Mouse (Mus musculus) embryonic stem cell, embryonic (primary cell): ENCODE measurements around the gene Gm20388.

ENCODE experiments used
- CTCF ChIA-PET, 4 experiments: fragments of 300-600 bp in 2 of 4; fragments of 350-600 bp in 2 of 4; sonication (Branson Sonifier 250); formaldehyde crosslinking; loops; one replicate each; lab custom pipeline; 2022; ENCODE audit warnings: inconsistent platforms in 2 of 4; lab: Charles Lee
- POLR2A ChIA-PET, 4 experiments: fragments of 300-600 bp in 2 of 4; fragments of 350-600 bp in 2 of 4; sonication (Branson Sonifier 250); formaldehyde crosslinking; loops; one replicate each; lab custom pipeline; 2022; ENCODE audit warnings: antibody characterized with exemption in 4 of 4, inconsistent platforms in 1 of 4; lab: Charles Lee

Gm20388 gene

GRCm38 (mm10) chr8:122625811-122626210 lies 2715.2 kb downstream of the Gm20388 start:
- POLR2A ChIA-PET = interaction anchor here in 2 of 4 experiments (0.5 to 1.3 kb wide), 5 partner anchors 10 to 129 kb away, joined by 3 to 5 read pairs (median 3); no protein-coding TSS in a partner anchor
- CTCF ChIA-PET = interaction anchor here (0.6 to 1.9 kb wide), 8 partner anchors 8 to 874 kb away, joined by 3 to 6 read pairs (median 3); partner anchors contain the start of gene Galns (in 1 of the 4)

- CTCF ChIA-PET = interaction anchor here in 3 of 4 experiments (0.5 to 1.3 kb wide), 6 partner anchors 9 to 727 kb away, joined by 3 read pairs; no protein-coding TSS in a partner anchor
These were observed 2716.3 kb downstream of the Gm20388 start for GRCm38 (mm10) chr8:122626896-122627295.

GRCm38 (mm10) chr8:122629388-122629787 lies 2718.7 kb downstream of the Gm20388 start:
- CTCF ChIA-PET = interaction anchor here in 2 of 4 experiments (0.6 to 1.5 kb wide), 3 partner anchors 10 to 44 kb away, joined by 3 to 5 read pairs (median 3); no protein-coding TSS in a partner anchor
- POLR2A ChIA-PET = interaction anchor here in 1 of 4 experiments (0.9 kb wide), 1 partner anchor 11 kb away, joined by 5 read pairs; no protein-coding TSS in a partner anchor

More at GRCm38 (mm10) chr8:122626896-122627295, 2716.3 kb downstream of the Gm20388 start:
- POLR2A ChIA-PET = interaction anchor here in 2 of 4 experiments (0.6 to 1.3 kb wide), 4 partner anchors 15 to 211 kb away, joined by 3 to 4 read pairs (median 4); partner anchors contain the start of genes Galns (in 1 of the 2) and Trappc2l (in 1 of the 2)

GRCm38 (mm10) chr8:122630696-122631095 lies 2720.1 kb downstream of the Gm20388 start:
- CTCF ChIA-PET = interaction anchor here (0.6 to 1.5 kb wide), 4 partner anchors 12 to 402 kb away, joined by 3 to 9 read pairs (median 5); no protein-coding TSS in a partner anchor
- POLR2A ChIA-PET = interaction anchor here in 2 of 4 experiments (0.6 to 1.1 kb wide), 5 partner anchors 8 to 438 kb away, joined by 3 to 4 read pairs (median 3); partner anchors contain the start of gene Pabpn1l (in 1 of the 2)

- CTCF ChIA-PET = interaction anchor here in 2 of 4 experiments (0.7 to 1.6 kb wide), 2 partner anchors 28 to 263 kb away, joined by 3 to 4 read pairs; no protein-coding TSS in a partner anchor
- POLR2A ChIA-PET = interaction anchor here in 2 of 4 experiments (0.7 to 1.4 kb wide), 8 partner anchors 10 to 569 kb away, joined by 3 to 6 read pairs (median 4); partner anchors contain the start of gene Cdt1 (in 1 of the 2)
These were observed 2721.5 kb downstream of the Gm20388 start for GRCm38 (mm10) chr8:122632134-122632533.

GRCm38 (mm10) chr8:122633205-122633604 lies 2722.6 kb downstream of the Gm20388 start:
- CTCF ChIA-PET = interaction anchor here in 1 of 4 experiments (0.6 kb wide), 1 partner anchor 333 kb away, joined by 3 read pairs; no protein-coding TSS in a partner anchor
- POLR2A ChIA-PET = interaction anchor here in 2 of 4 experiments (0.6 to 1.3 kb wide), 4 partner anchors 9 to 1440 kb away, joined by 3 to 4 read pairs (median 3); partner anchors contain the start of gene Def8 (in 1 of the 2)

GRCm38 (mm10) chr8:122635878-122636802 lies 2725.5 kb downstream of the Gm20388 start:
- POLR2A ChIA-PET = interaction anchor here in 3 of 4 experiments (0.6 to 1.6 kb wide), 7 partner anchors 10 to 598 kb away, joined by 3 to 6 read pairs (median 3); partner anchors contain the start of genes Galns (in 1 of the 3) and Pabpn1l (in 1 of the 3)
- CTCF ChIA-PET = interaction anchor here (0.6 to 1.2 kb wide), 6 partner anchors 23 to 633 kb away, joined by 3 to 7 read pairs (median 4); partner anchors contain the start of gene Cdt1 (in 1 of the 4)

- POLR2A ChIA-PET = interaction anchor here in 1 of 4 experiments (0.6 to 1.6 kb wide), 4 partner anchors 14 to 353 kb away, joined by 3 to 6 read pairs (median 3); partner anchors contain the start of genes Galns and Pabpn1l
These were observed 2726.1 kb downstream of the Gm20388 start for GRCm38 (mm10) chr8:122636803-122637175.

GRCm38 (mm10) chr8:122637230-122637629 lies 2726.6 kb downstream of the Gm20388 start:
- ChIA-PET POLR2A (interaction anchor here in 1 of 4 experiments (0.9 to 1.1 kb wide), 2 partner anchors 40 to 62 kb away, joined by 3 read pairs; no protein-coding TSS in a partner anchor), CTCF (no interaction called here)

More at GRCm38 (mm10) chr8:122636803-122637175, 2726.1 kb downstream of the Gm20388 start:
- CTCF ChIA-PET = no interaction called here

GRCm38 (mm10) chr8:122638601-122639000 lies 2728.0 kb downstream of the Gm20388 start:
- POLR2A ChIA-PET = interaction anchor here in 2 of 4 experiments (0.6 to 0.8 kb wide), 2 partner anchors 64 to 486 kb away, joined by 3 to 4 read pairs; no protein-coding TSS in a partner anchor
- CTCF ChIA-PET = interaction anchor here (0.6 to 1.5 kb wide), 6 partner anchors 20 to 1429 kb away, joined by 3 to 5 read pairs (median 4); no protein-coding TSS in a partner anchor

GRCm38 (mm10) chr8:122639521-122640248 lies 2729.0 kb downstream of the Gm20388 start:
- CTCF ChIA-PET = interaction anchor here (0.7 to 1.2 kb wide), 5 partner anchors 11 to 212 kb away, joined by 3 to 5 read pairs (median 4); no protein-coding TSS in a partner anchor
- POLR2A ChIA-PET = interaction anchor here in 1 of 4 experiments (0.8 to 1.7 kb wide), 2 partner anchors 20 to 65 kb away, joined by 4 read pairs; no protein-coding TSS in a partner anchor

GRCm38 (mm10) chr8:122640825-122641224 lies 2730.2 kb downstream of the Gm20388 start:
- ChIA-PET CTCF (interaction anchor here in 2 of 4 experiments (0.8 to 1.6 kb wide), 3 partner anchors 19 to 23 kb away, joined by 3 to 9 read pairs (median 4); no protein-coding TSS in a partner anchor), POLR2A (interaction anchor here in 2 of 4 experiments (0.5 to 1.7 kb wide), 6 partner anchors 10 to 1643 kb away, joined by 3 to 5 read pairs (median 3); partner anchors contain the start of gene Acsf3 (in 1 of the 2))

- ChIA-PET POLR2A (interaction anchor here in 2 of 4 experiments (0.5 to 1.7 kb wide), 8 partner anchors 10 to 1643 kb away, joined by 3 to 7 read pairs (median 3); partner anchors contain the start of genes Acsf3 (in 1 of the 2), Galns (in 1 of the 2) and Trappc2l (in 1 of the 2)), CTCF (interaction anchor here in 3 of 4 experiments (0.5 to 1.6 kb wide), 8 partner anchors 10 to 675 kb away, joined by 3 to 13 read pairs (median 5); no protein-coding TSS in a partner anchor)
These were observed 2730.8 kb downstream of the Gm20388 start for GRCm38 (mm10) chr8:122641406-122641805.

- CTCF ChIA-PET = interaction anchor here in 2 of 4 experiments (1.0 to 1.5 kb wide), 6 partner anchors 9 to 79 kb away, joined by 3 to 8 read pairs (median 4); no protein-coding TSS in a partner anchor
- POLR2A ChIA-PET = interaction anchor here in 2 of 4 experiments (1.2 to 1.7 kb wide), 5 partner anchors 9 to 149 kb away, joined by 3 to 7 read pairs (median 3); partner anchors contain the start of genes Galns (in 1 of the 2) and Trappc2l (in 1 of the 2)
These were observed 2731.4 kb downstream of the Gm20388 start for GRCm38 (mm10) chr8:122642071-122642470.

GRCm38 (mm10) chr8:122644175-122644954 lies 2733.7 kb downstream of the Gm20388 start:
- CTCF ChIA-PET = no interaction called here
- POLR2A ChIA-PET = no interaction called here
